Mouse (Mus musculus): ENCODE data around the gene Atp13a4.

The Atp13a4 gene

GRCm38 (mm10) chr16:29544829-29545228, at the start of gene Atp13a4:
Gene Atp13a4, minus strand, starts transcription at chr16:29544864.
- no peak for DNase-seq (ENCODE audit: low read depth, low spot score)

- no peak for DNase-seq (ENCODE audit: low read depth, low spot score)
Observed at GRCm38 (mm10) chr16:29592171-29592570, 47.5 kb upstream of the Atp13a4 start.

DNA sequence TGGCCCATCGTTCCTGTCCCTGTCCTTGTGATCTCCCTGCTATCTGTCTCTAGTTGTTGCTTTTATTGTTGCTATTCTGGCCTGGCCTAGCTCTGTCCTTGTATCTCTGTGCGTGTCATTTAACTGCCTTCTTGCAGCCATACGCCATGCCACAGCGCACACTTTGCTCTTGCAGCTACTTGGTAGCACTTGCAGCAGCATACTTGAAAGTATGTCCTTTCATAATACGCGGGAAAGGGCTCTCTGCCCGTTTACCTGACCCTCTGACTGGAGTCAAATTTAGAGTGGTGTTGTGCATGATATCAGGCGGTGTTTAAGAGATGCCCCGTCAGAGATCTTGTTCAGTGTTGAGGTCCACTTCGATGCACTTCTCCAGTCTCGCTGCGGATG, 35.1 kb upstream of the Atp13a4 start:
- DNase-seq (ENCODE audit: low read depth, low spot score): no peak

GRCm38 (mm10) chr16:29579167-29579786, 34.6 kb upstream of the Atp13a4 start, which contains the start of gene Opa1:
Gene Opa1, plus strand, starts transcription at chr16:29579334.
- DNase-seq (ENCODE audit: low read depth, low spot score): peak; percentile 82

DNA sequence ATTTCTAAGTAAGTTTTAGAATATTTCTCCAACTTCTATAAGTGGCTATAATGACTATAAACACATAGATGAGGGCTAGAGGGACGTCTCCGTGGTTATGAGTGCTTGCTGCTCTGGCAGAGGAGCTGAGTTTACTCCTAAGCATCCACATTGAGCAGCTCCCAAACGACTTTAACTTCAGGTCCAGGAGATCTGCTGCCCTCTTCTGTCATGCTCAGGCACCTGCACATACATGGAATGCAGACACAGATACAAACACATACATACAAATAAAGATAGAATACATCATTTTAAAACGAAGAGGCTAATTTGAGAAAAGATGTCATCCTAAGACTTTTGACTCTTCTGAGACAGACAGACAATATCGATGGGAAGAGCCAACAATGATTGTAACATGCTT, 31.0 kb upstream of the Atp13a4 start:
- DNase-seq (ENCODE audit: low read depth, low spot score): no peak

GRCm38 (mm10) chr16:29574013-29574412, 29.3 kb upstream of the Atp13a4 start:
- no peak for DNase-seq (ENCODE audit: low read depth, low spot score)

- peak; percentile 60 for DNase-seq (ENCODE audit: low read depth, low spot score)
Observed at GRCm38 (mm10) chr16:29560869-29561268, 16.2 kb upstream of the Atp13a4 start.

DNA sequence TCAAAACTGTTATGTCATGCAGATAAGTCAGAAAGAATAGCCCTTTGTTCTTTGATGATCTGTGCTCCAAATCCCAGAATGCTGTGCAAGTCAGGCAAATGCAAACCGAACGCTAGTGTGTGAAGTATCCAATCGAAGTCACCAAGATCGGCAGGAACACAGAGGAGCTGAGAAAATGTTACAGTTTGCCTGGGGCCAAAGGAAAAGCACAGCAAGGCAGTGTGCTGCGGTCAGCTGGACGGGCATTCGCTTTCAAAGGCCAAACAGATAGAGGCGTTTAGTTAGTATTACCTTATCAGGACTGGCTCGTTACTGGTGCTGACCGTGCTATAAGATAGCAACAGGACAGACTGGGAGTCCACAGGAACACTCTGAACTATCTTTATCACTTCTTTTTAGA, 15.8 kb upstream of the Atp13a4 start:
- no peak for DNase-seq (ENCODE audit: low read depth, low spot score)

DNA sequence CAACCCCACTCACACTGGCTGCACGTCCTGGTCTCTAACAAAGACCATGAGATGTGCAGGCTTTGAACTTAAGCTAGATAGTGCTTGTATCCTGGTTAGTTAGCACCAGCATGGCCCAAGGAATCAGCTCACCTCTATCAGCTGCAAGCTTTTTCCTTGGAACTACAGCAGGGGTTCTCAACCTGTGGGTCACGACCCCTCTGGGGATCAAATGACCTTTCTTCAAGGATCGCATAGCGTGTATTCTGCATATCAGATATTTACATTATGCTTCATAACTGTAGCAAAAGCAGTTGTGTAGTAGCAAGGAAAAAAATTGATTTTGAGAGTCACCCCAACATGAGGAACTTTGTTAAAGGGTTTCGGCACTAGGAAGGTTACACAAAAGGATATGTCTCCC, 15.0 kb upstream of the Atp13a4 start:
- DNase-seq (ENCODE audit: low read depth, low spot score): no peak

GRCm38 (mm10) chr16:29541261-29541683, 3.4 kb downstream of the Atp13a4 start:
- DNase-seq (ENCODE audit: low read depth, low spot score): no peak

- no peak for DNase-seq (ENCODE audit: low read depth, low spot score)
Observed at GRCm38 (mm10) chr16:29539906-29540305, 4.8 kb downstream of the Atp13a4 start.

GRCm38 (mm10) chr16:29536411-29537204, 8.1 kb downstream of the Atp13a4 start:
- DNase-seq (ENCODE audit: low read depth, low spot score): no peak

DNA sequence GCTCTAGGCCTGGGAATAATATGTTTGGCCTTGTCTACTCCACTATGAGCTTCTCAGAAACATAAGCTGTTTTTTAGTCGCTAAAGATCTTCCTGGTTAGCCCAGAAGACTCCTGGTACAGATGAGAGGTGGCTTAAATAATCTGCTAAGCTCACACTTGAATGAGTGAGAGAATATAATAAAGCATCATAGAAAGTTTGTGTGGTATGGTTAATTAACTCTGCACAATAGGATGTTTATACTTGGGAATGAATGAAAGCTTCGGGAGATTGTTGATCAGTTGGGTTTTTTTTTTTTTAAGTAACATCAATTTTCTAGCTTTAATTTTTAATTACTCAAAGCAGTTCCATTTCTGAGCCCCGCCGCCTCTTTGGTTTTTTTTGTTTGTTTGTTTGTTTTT, 8.8 kb downstream of the Atp13a4 start:
- DNase-seq (ENCODE audit: low read depth, low spot score): no peak

DNA sequence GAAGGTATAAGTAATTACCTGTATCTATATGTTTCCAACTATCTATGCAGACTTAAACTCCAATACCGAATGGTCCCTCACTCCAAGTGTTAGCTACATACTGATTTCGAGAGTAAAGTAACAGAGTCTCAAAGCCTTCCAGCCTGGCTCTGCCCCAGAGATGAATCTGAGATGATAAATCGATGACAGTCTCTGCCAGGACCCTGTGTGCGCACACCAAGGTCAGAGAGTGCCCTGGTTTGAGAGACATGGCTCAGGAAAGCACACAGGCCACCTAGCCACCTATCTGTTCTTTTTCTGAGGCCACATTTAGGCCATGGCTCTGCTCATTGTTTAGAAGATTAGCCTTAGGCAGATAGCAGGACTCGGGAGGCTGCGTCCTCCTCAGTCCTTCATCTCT, 11.0 kb downstream of the Atp13a4 start:
- no peak for DNase-seq (ENCODE audit: low read depth, low spot score)

- DNase-seq (ENCODE audit: low read depth, low spot score): no peak
Observed at GRCm38 (mm10) chr16:29527085-29527484, 17.6 kb downstream of the Atp13a4 start.

DNA sequence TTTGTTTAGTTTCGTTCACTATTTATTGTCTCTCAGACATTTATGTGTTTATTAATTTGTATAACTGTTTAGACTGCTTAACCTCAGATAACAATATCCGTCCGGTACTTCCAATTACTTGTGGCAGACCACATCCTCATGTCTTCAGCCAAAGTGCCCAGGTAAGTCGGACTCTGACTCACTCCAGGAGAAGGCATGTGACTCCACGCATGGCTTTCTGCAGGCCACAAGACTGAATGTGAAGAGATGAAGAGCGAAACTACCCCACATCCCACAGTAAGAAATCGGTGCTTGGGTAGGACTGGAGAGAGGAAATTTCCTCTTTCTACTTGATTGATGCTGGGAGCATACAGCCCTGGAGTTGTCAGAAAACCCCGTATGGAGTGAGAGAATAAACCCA, 18.1 kb downstream of the Atp13a4 start:
- no peak for DNase-seq (ENCODE audit: low read depth, low spot score)

DNA sequence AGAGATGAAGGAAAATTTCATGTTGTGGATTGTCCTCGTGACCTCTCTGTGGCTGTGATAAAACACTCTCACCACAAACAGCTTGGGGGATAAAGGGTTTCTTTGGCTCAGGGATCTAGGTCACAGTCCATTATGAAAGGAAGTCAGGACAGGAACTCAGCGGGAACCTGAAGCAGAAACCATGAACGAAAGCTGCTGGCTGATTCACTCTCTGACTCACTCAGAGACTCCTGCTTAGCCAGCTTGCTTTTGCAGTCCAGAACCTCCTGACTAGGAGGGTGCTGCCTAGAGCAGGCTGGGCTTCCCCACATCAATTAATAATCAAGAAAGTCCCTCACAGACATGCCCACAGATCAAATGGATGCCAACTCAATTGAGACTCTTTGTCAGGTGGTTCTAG, 32.2 kb downstream of the Atp13a4 start:
- DNase-seq (ENCODE audit: low read depth, low spot score): no peak

DNA sequence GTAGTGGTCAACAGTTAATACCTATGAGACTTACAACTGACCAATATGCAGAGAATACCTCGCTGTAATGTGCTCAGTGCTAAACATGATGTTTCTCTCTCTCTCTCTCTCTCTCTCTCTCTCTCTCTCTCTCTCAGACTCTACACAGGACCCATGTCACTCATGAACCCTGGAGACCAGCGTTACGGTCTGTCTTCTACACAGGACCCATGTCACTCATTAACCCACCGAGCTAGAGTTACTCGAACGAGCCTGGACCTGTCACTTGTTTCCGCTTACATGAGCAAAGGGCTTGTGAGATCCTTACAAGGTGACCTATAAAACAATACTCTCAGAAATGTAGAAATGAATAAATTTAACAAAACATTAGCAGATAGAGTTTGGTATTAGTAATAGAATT, 33.9 kb downstream of the Atp13a4 start:
- DNase-seq (ENCODE audit: low read depth, low spot score): no peak

DNA sequence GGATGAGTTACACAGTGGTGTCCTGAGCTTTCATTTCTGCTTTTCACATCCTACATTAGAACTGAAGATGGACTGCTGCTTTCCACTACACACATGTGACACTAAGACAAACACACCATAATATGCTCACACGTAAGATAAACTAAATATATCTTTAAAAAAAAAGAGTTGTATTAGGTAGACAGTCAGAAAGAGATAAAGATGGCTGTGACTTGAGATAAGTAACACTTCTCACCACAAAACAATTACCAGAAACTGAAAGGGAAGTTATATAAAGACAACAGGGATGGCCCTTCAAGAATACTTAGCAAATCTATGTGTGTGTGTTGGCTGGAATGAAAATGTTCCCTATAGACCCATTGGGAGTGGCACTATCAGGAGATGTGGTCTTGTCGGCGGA, 34.8 kb downstream of the Atp13a4 start:
- no peak for DNase-seq (ENCODE audit: low read depth, low spot score)

DNA sequence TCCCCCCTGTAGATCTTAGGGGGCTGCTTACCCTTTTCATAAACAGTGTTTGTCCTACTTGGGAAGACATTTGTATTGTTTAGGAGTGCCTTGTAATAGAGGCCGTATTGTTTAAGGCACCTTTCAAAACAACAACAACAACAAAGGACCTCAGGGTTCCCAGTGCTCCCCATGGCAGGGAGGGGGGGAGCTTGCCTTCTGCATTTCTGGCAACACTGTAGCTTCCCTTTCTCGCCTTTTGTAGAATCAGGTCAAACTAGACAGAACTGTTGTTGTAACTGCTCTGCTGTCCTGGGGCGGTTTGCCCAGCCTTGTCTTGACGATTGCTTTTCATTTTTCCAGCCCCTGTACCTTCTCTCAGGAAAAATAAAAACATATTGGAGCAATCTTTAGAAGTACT, 40.0 kb downstream of the Atp13a4 start:
- DNase-seq (ENCODE audit: low read depth, low spot score): no peak

- DNase-seq (ENCODE audit: low read depth, low spot score): no peak
Observed at GRCm38 (mm10) chr16:29504198-29504597, 40.5 kb downstream of the Atp13a4 start.

DNA sequence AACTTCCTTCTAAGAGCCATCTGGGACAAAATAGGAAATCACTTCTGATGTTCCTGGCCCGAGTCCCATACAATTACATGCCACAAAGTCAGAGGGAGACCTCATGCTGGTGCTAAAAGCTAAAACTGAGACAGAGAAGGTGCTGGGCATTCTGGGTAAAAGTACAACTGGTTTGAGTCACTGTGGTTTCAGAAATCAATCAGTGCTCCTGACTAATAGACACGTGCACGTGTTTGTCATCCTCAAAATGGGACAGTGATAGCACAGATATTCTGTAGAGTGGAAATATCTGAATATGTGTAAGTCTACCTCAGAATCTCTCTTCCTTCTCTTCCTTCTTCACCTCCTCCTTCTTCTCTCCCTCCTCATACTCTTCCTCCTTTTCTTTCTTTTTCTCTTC, 53.6 kb downstream of the Atp13a4 start:
- no peak for DNase-seq (ENCODE audit: low read depth, low spot score)

GRCm38 (mm10) chr16:29481439-29481838, 63.2 kb downstream of the Atp13a4 start:
- no peak for DNase-seq (ENCODE audit: low read depth, low spot score)

All from brain, embryonic 18.5 days (tissue).